Mouse (Mus musculus) olfactory bulb, adult 2 months (tissue): ENCODE measurements around the gene Cdyl2.

Experiments
- CTCF ChIP-seq: fragments of 200-500 bp; IDR thresholded peaks from 2 replicates; pipeline ENCODE4 v1.5.1; 2012; ENCODE audit warnings: low read depth, mild to moderate bottlenecking, low read length, moderate library complexity; ENCODE audit not compliant: insufficient read depth
- POLR2A ChIP-seq: fragments of 200-500 bp; IDR thresholded peaks from 2 replicates; pipeline ENCODE4 v1.6.1; 2012; ENCODE audit warnings: mild to moderate bottlenecking, low read depth, low read length, moderate library complexity; ENCODE audit not compliant: insufficient read depth

DNA sequence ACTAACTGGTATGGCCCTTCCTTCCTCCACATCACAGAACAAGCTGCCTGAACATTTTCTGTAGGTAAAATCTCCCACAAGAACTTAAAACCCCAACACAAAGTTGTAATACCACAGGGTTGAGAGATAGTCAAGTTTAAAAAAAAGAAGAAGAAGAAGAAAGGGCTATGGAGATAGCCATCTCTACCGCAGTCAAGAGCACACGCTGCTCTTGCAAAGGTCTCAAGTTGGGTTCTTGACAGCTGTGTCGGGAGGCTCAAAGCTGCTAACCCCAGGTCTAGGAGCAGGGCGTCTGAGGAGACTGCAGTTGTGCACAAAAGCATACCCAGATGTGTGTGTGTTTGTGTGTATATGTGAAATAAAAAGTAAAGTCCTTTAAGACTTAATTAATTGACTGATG, 142.2 kb downstream of the Cdyl2 start:
- TF ChIP-seq CTCF (no peak), POLR2A (no peak)
